Mouse (Mus musculus): ENCODE data around the gene Cracr2a.

DNA sequence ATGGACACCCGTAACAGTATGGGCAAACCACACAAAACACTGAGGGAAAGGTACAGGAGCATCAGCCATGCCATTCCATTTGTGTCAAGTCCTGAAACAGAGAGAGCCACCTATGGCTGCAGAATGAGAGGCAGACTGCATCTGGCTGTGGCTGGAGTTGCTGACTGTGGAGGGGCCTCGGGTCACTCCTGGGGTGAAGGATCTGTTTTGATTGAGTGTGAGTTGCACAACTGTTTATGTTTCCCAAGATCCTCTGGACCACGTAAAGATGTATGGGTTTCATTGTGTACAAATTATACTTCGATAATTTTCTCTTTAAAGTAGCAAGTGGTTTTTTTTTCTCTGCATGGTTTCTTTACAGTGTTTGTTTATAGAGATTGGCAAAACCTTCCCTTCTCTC lies 20.6 kb upstream of the Cracr2a start:
- TF ChIP-seq CTCF (IDR thresholded peaks at IDR 0.05; ENCODE audit: insufficient read depth, low read length): no peak
- TF ChIP-seq POLR2A (IDR thresholded peaks at IDR 0.05; ENCODE audit: borderline replicate concordance, extremely low read depth, low read depth, low read length): no peak

All from lung, adult 2 months (tissue).